Mouse (Mus musculus) erythroblast, embryonic 14.5 days (primary cell): ENCODE results near the gene Thada.

ENCODE experiments used
- GATA1 ChIP-seq: IDR thresholded peaks from 2 replicates; pipeline ENCODE4 v1.6.1; 2012; ENCODE audit warnings: low read length, inconsistent platforms, mixed read lengths
- TAL1 ChIP-seq: IDR thresholded peaks from 3 replicates; pipeline ENCODE4 v1.6.1; 2012; ENCODE audit warnings: low read length, inconsistent platforms, mixed read lengths

DNA sequence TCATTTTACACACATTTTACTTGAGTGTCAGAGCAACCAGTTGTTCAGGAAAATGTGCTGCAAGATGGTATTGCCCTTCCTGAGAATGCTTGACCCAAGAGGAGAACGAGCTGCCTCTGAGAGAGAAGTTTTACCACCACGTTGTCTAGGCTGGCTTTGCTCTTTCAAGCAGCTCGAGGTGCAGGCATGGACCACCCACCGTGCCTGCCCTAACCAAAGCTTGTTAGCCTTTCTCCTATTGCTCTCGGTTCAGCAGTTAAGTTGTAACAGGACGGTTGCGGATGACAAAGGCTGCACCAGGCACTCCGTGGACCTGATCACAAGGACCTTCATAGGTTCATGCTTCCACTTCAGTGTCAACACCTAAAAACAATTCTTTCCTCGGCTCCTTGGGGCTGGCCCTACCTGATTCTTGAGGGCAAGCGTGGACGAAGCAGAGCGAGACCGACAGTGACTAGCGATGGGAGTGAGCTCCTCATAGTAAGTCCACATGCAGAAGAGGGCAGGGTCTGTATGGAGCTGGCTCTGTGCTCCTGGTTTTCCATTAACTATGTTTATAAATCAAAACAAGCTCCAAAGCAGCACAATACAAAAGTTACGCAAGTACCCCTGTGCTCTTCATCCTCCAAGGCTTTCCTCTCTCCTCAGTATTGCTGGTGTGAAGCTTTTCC lies 241.7 kb downstream of the Thada start:
- TF ChIP-seq GATA1, result no peak
- no peak for TF ChIP-seq TAL1
